Mouse (Mus musculus) neural tube, embryonic 15.5 days (tissue): ENCODE data around the gene Arrdc5. TPM values are rescaled to one million over a fixed set of nuclear protein-coding genes. Genes with fewer than 3 reads are reported as not detected.
A peak's percentile ranks its signal among the peaks of the same experiment; 100 is the strongest.

Source experiments
- ATAC-seq: fragments of 200-750 bp; cut with Nextera tagmentation; 2 replicates; pipeline ENCODE4 v1.8.0; 2017; ENCODE audit warnings: mild to moderate bottlenecking, moderate TSS enrichment, moderate library complexity; ENCODE audit not compliant: low FRiP score
- H3K27ac ChIP-seq: fragments of 300-500 bp; sonication (generic); replicated peaks from 2 replicates; pipeline ENCODE4 v1.5.1; 2015; ENCODE audit warnings: mild to moderate bottlenecking, inconsistent platforms
- H3K27me3 ChIP-seq: fragments of 300-500 bp; sonication (generic); replicated peaks from 2 replicates; pipeline ENCODE4 v1.6.1; 2015; ENCODE audit warnings: inconsistent platforms
- H3K36me3 ChIP-seq: fragments of 300-500 bp; sonication (generic); 2 replicates; pipeline ENCODE4 v1.6.1; 2015; ENCODE audit warnings: inconsistent platforms
- H3K4me1 ChIP-seq: fragments of 300-500 bp; sonication (generic); 2 replicates; pipeline ENCODE4 v1.6.1; 2015; ENCODE audit warnings: inconsistent platforms
- H3K4me2 ChIP-seq: fragments of 300-500 bp; sonication (generic); 2 replicates; pipeline ENCODE4 v1.6.1; 2015; ENCODE audit warnings: inconsistent platforms, mild to moderate bottlenecking, moderate library complexity
- H3K4me3 ChIP-seq: fragments of 300-500 bp; sonication (generic); replicated peaks from 2 replicates; pipeline ENCODE4 v1.5.1; 2015; ENCODE audit warnings: mild to moderate bottlenecking, inconsistent platforms
- H3K9ac ChIP-seq: fragments of 300-500 bp; sonication (generic); replicated peaks from 2 replicates; pipeline ENCODE4 v1.6.1; 2015; ENCODE audit warnings: mild to moderate bottlenecking, inconsistent platforms
- H3K9me3 ChIP-seq: fragments of 300-500 bp; sonication (generic); replicated peaks from 2 replicates; pipeline ENCODE4 v1.6.1; 2016; ENCODE audit warnings: inconsistent platforms
- WGBS: fragments of 180-500 bp; shearing (Covaris S2); methylation state at CpG from one replicate; pipeline ENCODE4 v1.1.7; 2015; ENCODE audit warnings: mixed read lengths; 5-methylcytosine and 5-hydroxymethylcytosine counted together
- polyA plus RNA-seq: library from polyadenylated mRNA; unstranded; fragments of >200 nt; fragmentation: Nextera tagmentation; extraction: Ambion mirVana; gene quantifications from 2 replicates; pipeline ENCODE4 v1.2.1, GENCODE M21; 2015

The Arrdc5 gene
- 0.34 TPM in 1 of 2 replicates, not detected in the other for polyA plus RNA-seq

DNA sequence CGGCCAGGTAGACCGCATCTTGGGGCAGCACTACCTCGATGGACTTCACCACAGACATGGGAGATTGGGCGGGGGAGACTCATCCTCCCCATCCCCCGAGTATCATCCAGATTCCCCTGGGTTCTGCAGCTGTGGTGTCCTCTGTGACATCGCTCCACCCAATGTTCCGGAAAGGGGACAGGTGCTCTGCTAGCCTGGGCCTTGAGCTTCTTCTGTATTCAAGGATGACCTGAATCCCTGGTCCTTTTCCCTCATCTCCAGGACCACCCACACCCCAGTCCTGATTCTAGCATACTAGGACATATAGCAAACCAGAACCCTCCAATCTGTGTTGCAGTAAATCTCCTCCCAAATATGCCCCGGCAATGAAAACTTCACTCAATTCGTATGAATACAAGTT is at the start of gene Arrdc5:
Gene Arrdc5, minus strand, starts transcription at position 101 of the 400 bp plus-strand sequence.
- no peak within 1 kb of the TSS for H3K4me3 ChIP-seq
- no peak within 1 kb of the TSS for H3K27ac ChIP-seq
- WGBS, result 93% methylated on average over 9 of the region's 9 CpGs
- H3K4me1 ChIP-seq, result peaks cover 21% of the 10 kb centered on the region
- H3K9me3 ChIP-seq, result no peaks in the 10 kb centered on the region
- no peak within 1 kb of the TSS for H3K4me2 ChIP-seq
- H3K36me3 ChIP-seq, result no peaks in the 10 kb centered on the region
- H3K27me3 ChIP-seq, result peaks cover 4% of the 10 kb centered on the region; the same call in 1 of the 2 replicates
- ATAC-seq, result no peak
- no peak within 1 kb of the TSS for H3K9ac ChIP-seq

- H3K36me3 ChIP-seq, result peaks cover 23% of the 10 kb centered on the region
- no peak overlapping the region for H3K27ac ChIP-seq
- H3K4me1 ChIP-seq, result peaks cover 27% of the 10 kb centered on the region
- H3K9ac ChIP-seq, result no peak overlapping the region
- no peak overlapping the region for H3K4me2 ChIP-seq
- H3K9me3 ChIP-seq, result no peaks in the 10 kb centered on the region
- no peaks in the 10 kb centered on the region for H3K27me3 ChIP-seq
- no peak overlapping the region for H3K4me3 ChIP-seq
- ATAC-seq, result no peak
Observed at GRCm38 (mm10) chr17:56348586-56348985, 48.5 kb upstream of the Arrdc5 start.

- H3K4me2 ChIP-seq, result no peak overlapping the region
- H3K36me3 ChIP-seq, result peaks cover 19% of the 10 kb centered on the region
- H3K9ac ChIP-seq, result no peak overlapping the region
- no peak overlapping the region for H3K27ac ChIP-seq
- 82% methylated on average over 4 of the region's 4 CpGs for WGBS
- no peaks in the 10 kb centered on the region for H3K9me3 ChIP-seq
- no peak for ATAC-seq
- peaks cover 27% of the 10 kb centered on the region for H3K4me1 ChIP-seq
- H3K4me3 ChIP-seq, result no peak overlapping the region
- no peaks in the 10 kb centered on the region for H3K27me3 ChIP-seq
Observed at GRCm38 (mm10) chr17:56348128-56348527, 48.0 kb upstream of the Arrdc5 start.

GRCm38 (mm10) chr17:56345364-56345763 is 45.3 kb upstream of the Arrdc5 start:
- ATAC-seq, result no peak
- H3K36me3 ChIP-seq, result peaks cover 3% of the 10 kb centered on the region; the same call in 1 of the 2 replicates
- H3K9ac ChIP-seq, result no peak overlapping the region
- H3K4me3 ChIP-seq, result no peak overlapping the region
- 82% methylated on average over 2 of the region's 2 CpGs for WGBS
- H3K4me2 ChIP-seq, result no peak overlapping the region
- H3K27ac ChIP-seq, result no peak overlapping the region
- no peaks in the 10 kb centered on the region for H3K9me3 ChIP-seq
- H3K27me3 ChIP-seq, result no peaks in the 10 kb centered on the region
- peaks cover 25% of the 10 kb centered on the region for H3K4me1 ChIP-seq

DNA sequence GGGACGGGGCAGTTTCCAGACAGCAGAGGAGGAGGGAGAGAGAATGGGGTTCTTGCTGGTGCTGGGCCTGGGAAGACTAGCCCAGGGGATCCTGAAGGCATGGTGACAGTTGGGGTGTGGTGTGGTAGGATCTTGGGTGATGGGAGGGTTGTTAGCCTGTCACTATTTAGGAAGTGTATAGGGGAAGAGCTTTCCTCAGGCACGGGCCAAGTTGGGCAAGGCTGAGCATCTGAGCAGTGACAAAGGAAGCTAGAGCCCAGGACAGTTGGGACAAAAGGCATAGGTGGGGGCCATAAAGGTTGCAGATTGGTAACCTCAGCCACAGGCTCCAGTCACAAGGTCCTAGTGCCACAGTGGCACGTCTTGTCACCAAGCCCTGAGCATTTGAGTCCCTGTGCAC is 43.4 kb upstream of the Arrdc5 start:
- no peak overlapping the region for H3K4me3 ChIP-seq
- WGBS, result 82% methylated on average over 3 of the region's 3 CpGs
- no peak overlapping the region for H3K27ac ChIP-seq
- H3K4me1 ChIP-seq, result peaks cover 26% of the 10 kb centered on the region
- H3K4me2 ChIP-seq, result no peak overlapping the region
- peaks cover 3% of the 10 kb centered on the region; the same call in 1 of the 2 replicates for H3K36me3 ChIP-seq
- H3K27me3 ChIP-seq, result no peaks in the 10 kb centered on the region
- H3K9me3 ChIP-seq, result no peaks in the 10 kb centered on the region
- no peak overlapping the region for H3K9ac ChIP-seq
- no peak for ATAC-seq

DNA sequence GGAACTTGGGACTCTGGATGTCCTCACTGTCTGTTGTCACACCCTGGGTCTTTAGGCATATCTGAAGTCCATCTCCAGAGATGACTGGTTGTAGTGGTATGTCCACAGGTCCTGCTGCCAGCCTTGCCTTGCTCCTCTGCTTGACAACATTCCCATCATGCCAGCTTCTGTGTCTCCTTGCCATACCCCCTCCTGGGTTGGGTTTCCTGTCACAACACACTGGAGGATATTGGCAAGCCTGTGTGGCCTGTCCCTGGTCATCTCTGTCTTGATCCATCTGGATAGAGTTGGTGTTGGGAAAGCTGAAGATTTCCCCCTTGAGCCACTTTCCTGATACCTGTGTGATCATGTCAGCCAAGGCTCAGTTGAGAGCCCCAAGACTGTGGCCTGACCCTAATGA is 40.6 kb upstream of the Arrdc5 start:
- H3K36me3 ChIP-seq, result peaks cover 3% of the 10 kb centered on the region; the same call in 1 of the 2 replicates
- H3K4me3 ChIP-seq, result no peak overlapping the region
- no peak overlapping the region for H3K9ac ChIP-seq
- peaks cover 32% of the 10 kb centered on the region for H3K4me1 ChIP-seq
- no peak overlapping the region for H3K27ac ChIP-seq
- ATAC-seq, result no peak
- H3K27me3 ChIP-seq, result no peaks in the 10 kb centered on the region
- no peaks in the 10 kb centered on the region for H3K9me3 ChIP-seq
- H3K4me2 ChIP-seq, result no peak overlapping the region

GRCm38 (mm10) chr17:56338909-56339308 is 38.8 kb upstream of the Arrdc5 start:
- no peaks in the 10 kb centered on the region for H3K9me3 ChIP-seq
- no peak overlapping the region for H3K4me2 ChIP-seq
- no peak overlapping the region for H3K27ac ChIP-seq
- H3K9ac ChIP-seq, result no peak overlapping the region
- whole genome bisulfite sequencing, result 69% methylated on average over 4 of the region's 4 CpGs
- no peak for ATAC-seq
- H3K4me3 ChIP-seq, result no peak overlapping the region
- H3K27me3 ChIP-seq, result no peaks in the 10 kb centered on the region
- H3K4me1 ChIP-seq, result peaks cover 34% of the 10 kb centered on the region
- no peaks in the 10 kb centered on the region for H3K36me3 ChIP-seq

GRCm38 (mm10) chr17:56337791-56338190 is 37.7 kb upstream of the Arrdc5 start:
- Histone ChIP-seq H3K4me1 (peaks cover 41% of the 10 kb centered on the region), H3K9ac (no peak overlapping the region), H3K36me3 (no peaks in the 10 kb centered on the region), H3K9me3 (no peaks in the 10 kb centered on the region), H3K27me3 (no peaks in the 10 kb centered on the region), H3K4me3 (no peak overlapping the region), H3K27ac (no peak overlapping the region), H3K4me2 (no peak overlapping the region)
- ATAC-seq, result no peak
- 90% methylated on average over 6 of the region's 6 CpGs for WGBS

DNA sequence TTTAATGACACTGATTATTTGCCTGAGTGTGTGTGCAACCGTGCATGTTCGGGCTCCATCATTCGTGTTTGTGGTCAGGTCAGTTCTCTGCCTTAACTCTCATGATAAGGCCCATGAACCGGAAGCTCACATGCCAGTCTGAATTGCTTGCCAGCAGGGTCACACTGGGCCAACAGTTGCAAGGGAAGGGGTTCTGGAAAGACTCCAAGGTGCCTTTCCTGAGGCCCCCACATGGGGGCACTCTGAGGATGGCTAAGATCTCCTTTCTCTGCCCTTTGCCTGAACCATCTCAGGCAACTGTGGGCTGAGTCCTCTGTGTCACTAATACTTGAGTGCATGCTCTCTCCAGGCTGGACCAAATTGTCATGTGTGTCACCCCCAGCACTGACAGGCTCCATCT is 37.1 kb upstream of the Arrdc5 start:
- H3K4me3 ChIP-seq, result no peak overlapping the region
- WGBS, result 52% methylated on average over 4 of the region's 4 CpGs
- H3K4me2 ChIP-seq, result no peak overlapping the region
- H3K36me3 ChIP-seq, result no peaks in the 10 kb centered on the region
- H3K4me1 ChIP-seq, result peaks cover 47% of the 10 kb centered on the region
- H3K27ac ChIP-seq, result no peak overlapping the region
- no peaks in the 10 kb centered on the region for H3K27me3 ChIP-seq
- no peaks in the 10 kb centered on the region for H3K9me3 ChIP-seq
- no peak for ATAC-seq
- no peak overlapping the region for H3K9ac ChIP-seq

DNA sequence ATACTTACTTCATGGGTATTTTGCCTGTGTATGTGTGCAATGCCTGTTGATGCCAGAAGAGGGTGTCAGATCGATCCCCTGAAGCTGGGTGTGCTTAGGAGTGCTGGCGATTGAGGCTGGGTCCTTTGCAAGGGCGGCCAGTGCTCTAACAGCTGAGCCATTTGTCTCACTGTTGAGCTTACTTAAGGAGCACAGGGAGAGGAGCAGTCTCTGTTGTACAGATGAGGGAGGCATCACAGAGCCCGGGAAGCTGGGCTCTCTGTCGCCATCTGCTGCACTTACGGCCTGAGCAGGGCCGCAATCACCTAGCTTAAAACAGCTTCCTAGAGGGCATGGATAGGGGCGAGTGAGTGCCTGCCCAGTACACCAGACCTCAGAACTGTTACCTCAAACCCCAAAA is 32.9 kb upstream of the Arrdc5 start:
- Histone ChIP-seq H3K9me3 (no peaks in the 10 kb centered on the region), H3K36me3 (no peaks in the 10 kb centered on the region), H3K4me1 (peaks cover 80% of the 10 kb centered on the region), H3K4me3 (no peak overlapping the region), H3K9ac (no peak overlapping the region), H3K27me3 (no peaks in the 10 kb centered on the region), H3K4me2 (no peak overlapping the region), H3K27ac (no peak overlapping the region; the same call in 1 of the 2 replicates)
- ATAC-seq, result 0 out of 2 replicates have a peak, but pooled peaks have one; percentile 8
- 43% methylated on average over 8 of the region's 8 CpGs for WGBS

DNA sequence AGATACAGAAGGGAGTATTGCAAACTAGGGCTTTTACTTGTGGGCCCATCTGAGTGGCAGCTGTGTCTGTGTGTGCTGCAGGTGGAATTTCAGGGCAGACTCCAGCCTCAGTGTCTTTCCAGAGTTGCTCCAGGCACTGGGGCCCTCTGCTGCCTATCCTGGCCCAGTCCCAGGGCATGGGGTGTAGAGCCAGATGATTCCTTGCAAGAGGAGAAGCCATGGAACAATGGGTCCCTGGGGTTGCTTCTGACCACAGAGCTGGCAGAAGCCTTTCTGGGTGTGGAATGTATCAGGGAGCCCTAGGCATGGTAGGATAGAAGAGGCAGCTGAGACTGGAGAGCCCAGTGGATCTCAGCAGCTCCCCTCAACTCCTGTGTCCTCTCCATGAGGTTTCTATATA is 31.2 kb upstream of the Arrdc5 start:
- Histone ChIP-seq H3K27ac (0 out of 2 replicates have a peak overlapping the region, but pooled peaks have one; percentile 3), H3K4me1 (peaks cover 82% of the 10 kb centered on the region), H3K9ac (no peak overlapping the region)

GRCm38 (mm10) chr17:56330345-56330744 is 30.3 kb upstream of the Arrdc5 start:
- Histone ChIP-seq H3K27ac (no peak overlapping the region), H3K9ac (no peak overlapping the region)

More for the DNA sequence above, 31.2 kb upstream of the Arrdc5 start:
- Histone ChIP-seq H3K36me3 (no peaks in the 10 kb centered on the region), H3K27me3 (no peaks in the 10 kb centered on the region), H3K9me3 (no peaks in the 10 kb centered on the region), H3K4me2 (no peak overlapping the region), H3K4me3 (no peak overlapping the region)
- no peak for ATAC-seq

GRCm38 (mm10) chr17:56329267-56329666 is 29.2 kb upstream of the Arrdc5 start:
- Histone ChIP-seq H3K36me3 (no peaks in the 10 kb centered on the region), H3K4me3 (no peak overlapping the region), H3K4me2 (no peak overlapping the region), H3K27ac (no peak overlapping the region), H3K4me1 (peaks cover 73% of the 10 kb centered on the region), H3K9me3 (no peaks in the 10 kb centered on the region), H3K27me3 (no peaks in the 10 kb centered on the region), H3K9ac (no peak overlapping the region)
- ATAC-seq, result no peak

More at GRCm38 (mm10) chr17:56330345-56330744, 30.3 kb upstream of the Arrdc5 start:
- Histone ChIP-seq H3K4me3 (no peak overlapping the region), H3K9me3 (no peaks in the 10 kb centered on the region), H3K27me3 (no peaks in the 10 kb centered on the region), H3K4me1 (peaks cover 73% of the 10 kb centered on the region), H3K36me3 (no peaks in the 10 kb centered on the region), H3K4me2 (no peak overlapping the region)
- ATAC-seq, result no peak
- 72% methylated on average over 3 of the region's 3 CpGs for WGBS
